Comparison of ENCODE assay signal across 23 mouse cellular contexts in the genomic region with DNA sequence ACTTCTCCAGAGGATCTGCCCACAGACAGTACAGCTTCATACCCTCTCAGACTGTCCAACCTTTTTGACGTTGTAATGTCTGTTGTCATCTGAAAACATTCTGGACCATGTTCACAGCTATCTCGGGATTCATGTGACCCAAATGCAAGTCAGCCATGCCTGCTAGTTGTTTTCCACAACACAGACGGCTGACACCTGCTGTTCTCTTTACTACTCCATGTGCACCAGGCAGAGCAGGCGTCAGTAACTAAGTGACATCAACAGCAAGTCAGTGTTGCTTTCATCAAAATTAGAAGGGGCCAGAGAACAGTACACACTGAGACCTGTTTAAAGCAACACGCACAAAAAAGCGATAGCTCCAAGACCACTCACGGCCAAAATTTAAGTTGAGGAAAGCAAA.
"Had no signal": no experiment of that assay in that cellular context is flagged by ENCODE, and none has a peak within 500 bp of the region (broad histone marks: within the 10 kb centered on the region; RNA-seq: fewer than 3 reads in every experiment).

No protein-coding gene starts in this region.

- H3K9ac ChIP-seq: limb, embryonic 12.5 days; limb, embryonic 15.5 days; liver, embryonic 14.5 days; liver, postnatal 0 days; lung, embryonic 14.5 days; neural tube, embryonic 12.5 days; neural tube, embryonic 15.5 days; stomach, embryonic 15.5 days had no signal

- H3K9me3 ChIP-seq: limb, embryonic 12.5 days; limb, embryonic 15.5 days; neural tube, embryonic 12.5 days; neural tube, embryonic 15.5 days; stomach, embryonic 15.5 days had no signal

- DNase-seq: kidney, adult 18-20 months; kidney, adult 9 months; kidney, postnatal 14 days; kidney, postnatal 4 days; left cerebral cortex, postnatal 4 days; liver, postnatal 0 days; lung, embryonic 14.5 days; midbrain, embryonic 14.5 days; right cerebral cortex, adult 18-20 months; right cerebral cortex, postnatal 14 days; spleen, adult 18-20 months; thymus, postnatal 25 days had no signal

- ATAC-seq: inflammation-experienced regulatory T-cells, adult 6 months; intestine, embryonic 16.5 days; liver, postnatal 0 days; lung, postnatal 0 days had no signal

- H3K27ac ChIP-seq: limb, embryonic 12.5 days; limb, embryonic 15.5 days; liver, embryonic 14.5 days; macrophage; neural tube, embryonic 12.5 days; neural tube, embryonic 15.5 days; stomach, embryonic 15.5 days had no signal

- H3K27me3 ChIP-seq: limb, embryonic 12.5 days; limb, embryonic 15.5 days; neural tube, embryonic 12.5 days; neural tube, embryonic 15.5 days; stomach, embryonic 15.5 days had no signal

- H3K4me2 ChIP-seq: limb, embryonic 12.5 days; limb, embryonic 15.5 days; liver, embryonic 11.5 days; lung, embryonic 14.5 days; neural tube, embryonic 12.5 days; neural tube, embryonic 15.5 days; stomach, embryonic 15.5 days had no signal

- H3K4me3 ChIP-seq: limb, embryonic 12.5 days; limb, embryonic 15.5 days; neural tube, embryonic 12.5 days; neural tube, embryonic 15.5 days; stomach, embryonic 15.5 days had no signal

- H3K4me1 ChIP-seq: limb, embryonic 12.5 days; neural tube, embryonic 12.5 days had no signal
